Mouse (Mus musculus) cerebellum, postnatal 4 days (tissue): ENCODE data around the gene Ahcyl1.
"Not testable (repeated sequence)": the region's sequence is repeated elsewhere in the genome, so short reads cannot be mapped to it uniquely, and the experiment has no call there.

Source experiments
- DNase-seq, 2 experiments: peaks; one replicate each; pipeline ENCODE4 v3.0.0; 2022; ENCODE audit warnings: low spot score in 2 of 2, mixed read lengths in 1 of 2

Ahcyl1 gene

DNA sequence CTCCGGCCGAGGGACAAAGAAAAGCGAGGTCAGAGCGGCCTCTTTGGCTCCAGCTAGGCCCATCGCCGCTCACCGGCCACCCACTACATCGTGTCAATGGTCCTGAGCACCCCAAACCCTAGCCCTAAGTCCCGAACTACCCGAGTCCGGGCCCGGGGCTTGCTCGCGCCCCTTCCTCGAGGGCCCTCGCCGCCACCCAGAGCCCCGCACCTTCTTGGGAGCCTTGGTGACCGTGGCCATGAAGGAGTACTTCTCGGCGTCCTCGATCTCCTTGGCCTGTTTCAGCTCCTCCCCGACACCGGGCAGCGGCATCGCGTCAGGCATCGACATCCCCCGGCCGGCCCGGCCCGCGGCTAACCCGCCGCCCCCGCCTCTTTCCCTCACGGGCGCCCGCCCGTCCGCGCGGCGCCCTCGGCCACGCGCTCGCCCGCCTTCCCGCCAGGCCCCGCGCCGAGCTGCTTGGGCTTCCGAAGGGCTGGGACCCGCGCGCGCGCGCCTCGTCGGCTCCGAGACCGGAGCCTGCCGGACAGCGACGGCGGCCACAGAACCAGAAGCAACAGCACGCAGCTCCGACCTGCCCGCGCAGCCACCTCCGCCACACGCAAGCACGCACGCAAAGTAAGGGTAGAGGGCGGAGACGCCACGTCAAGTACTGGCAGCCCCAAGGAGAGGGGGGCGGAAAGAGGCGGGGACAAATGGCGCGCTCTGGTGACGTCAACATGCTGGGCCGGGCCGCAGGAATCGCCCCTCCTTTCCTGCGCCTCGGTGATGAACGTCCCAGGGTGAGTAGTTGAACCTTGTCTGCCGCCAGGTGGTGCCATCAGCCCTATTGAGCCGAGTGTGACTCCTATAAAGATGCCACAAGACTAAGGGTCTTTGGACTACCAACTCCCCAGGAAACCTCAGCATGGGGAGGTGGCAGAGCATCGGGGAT, at the start of gene Ahcyl1:
TSS of gene Ahcyl1 (minus strand) at position 613 of the 934 bp plus-strand sequence.
- peak; percentile 98 for DNase-seq

DNA sequence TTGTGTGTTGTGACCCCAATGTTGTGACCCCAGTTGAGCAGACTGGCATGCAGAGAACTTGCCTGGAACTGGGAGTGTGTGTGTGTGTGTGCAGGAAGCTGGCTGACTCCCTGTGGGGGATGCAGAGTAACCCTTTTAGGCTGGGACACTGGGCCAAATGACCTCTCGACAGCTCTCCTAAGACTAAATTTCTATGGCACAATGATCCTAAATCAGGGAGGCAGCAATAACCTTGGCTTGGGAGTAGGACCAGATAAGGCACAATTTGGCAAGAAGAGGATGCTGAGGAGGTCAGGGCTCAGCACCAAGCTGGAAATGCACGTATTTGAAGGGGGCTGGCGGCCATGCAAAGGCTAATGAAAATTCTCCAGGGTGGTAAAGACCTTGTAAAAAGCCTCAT, 49.7 kb upstream of the Ahcyl1 start:
- no peak for DNase-seq

- no peak for DNase-seq
Observed at GRCm38 (mm10) chr3:107743650-107744049, 47.3 kb upstream of the Ahcyl1 start.

DNA sequence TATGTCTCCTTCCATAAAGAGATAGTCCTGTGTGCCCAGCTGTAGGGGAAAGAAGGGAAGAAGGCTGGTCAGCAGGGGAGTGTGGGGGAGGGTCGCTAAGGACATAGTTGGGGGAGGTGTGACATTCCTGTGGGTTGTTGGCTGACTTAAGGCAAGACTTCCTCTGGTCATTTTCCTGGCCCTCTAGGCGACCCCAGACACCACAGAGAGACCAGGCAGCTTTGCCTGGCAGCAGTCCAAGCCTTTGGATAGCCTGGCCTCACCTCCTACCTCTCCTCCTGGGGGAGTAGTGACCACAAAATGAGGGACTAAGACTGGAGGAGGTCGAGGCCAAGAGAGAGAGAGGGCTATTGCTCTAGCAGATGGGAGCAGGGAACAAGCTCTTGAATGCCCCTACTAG, 46.7 kb upstream of the Ahcyl1 start:
- no peak for DNase-seq

DNA sequence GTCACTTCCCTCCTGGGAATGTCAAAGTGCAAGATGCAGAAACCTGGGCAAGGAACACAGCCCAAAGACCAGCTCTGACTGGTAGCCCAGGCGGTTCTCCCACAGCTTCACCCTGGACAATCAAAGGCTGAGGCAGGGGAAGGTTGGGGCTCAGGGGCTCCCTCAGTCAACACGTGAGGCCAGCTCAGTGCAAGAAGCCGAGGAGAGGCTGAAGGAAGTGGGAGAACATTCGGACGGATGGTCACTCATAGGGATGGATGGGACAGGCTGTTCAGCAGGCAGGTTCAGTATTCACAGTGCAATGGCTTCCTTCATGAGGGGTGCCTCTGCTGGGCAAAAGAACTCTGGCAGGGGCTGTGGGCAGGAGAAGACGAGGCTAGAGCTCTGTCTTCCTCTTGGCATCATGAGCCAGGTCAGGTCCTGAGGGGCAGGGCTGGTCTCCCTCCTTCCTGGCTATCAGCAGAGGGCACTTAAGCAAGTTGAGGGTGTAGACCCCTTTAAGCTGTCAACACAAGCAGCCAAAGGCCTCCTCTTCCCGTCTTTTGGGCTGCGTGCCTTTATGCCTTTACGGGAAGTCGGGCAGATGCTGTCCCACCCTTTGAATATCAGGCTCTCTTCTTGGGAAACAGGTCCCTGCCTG, 45.8 kb upstream of the Ahcyl1 start:
- DNase-seq: no peak

- no peak for DNase-seq
Observed at GRCm38 (mm10) chr3:107741387-107741786, 45.0 kb upstream of the Ahcyl1 start.

DNA sequence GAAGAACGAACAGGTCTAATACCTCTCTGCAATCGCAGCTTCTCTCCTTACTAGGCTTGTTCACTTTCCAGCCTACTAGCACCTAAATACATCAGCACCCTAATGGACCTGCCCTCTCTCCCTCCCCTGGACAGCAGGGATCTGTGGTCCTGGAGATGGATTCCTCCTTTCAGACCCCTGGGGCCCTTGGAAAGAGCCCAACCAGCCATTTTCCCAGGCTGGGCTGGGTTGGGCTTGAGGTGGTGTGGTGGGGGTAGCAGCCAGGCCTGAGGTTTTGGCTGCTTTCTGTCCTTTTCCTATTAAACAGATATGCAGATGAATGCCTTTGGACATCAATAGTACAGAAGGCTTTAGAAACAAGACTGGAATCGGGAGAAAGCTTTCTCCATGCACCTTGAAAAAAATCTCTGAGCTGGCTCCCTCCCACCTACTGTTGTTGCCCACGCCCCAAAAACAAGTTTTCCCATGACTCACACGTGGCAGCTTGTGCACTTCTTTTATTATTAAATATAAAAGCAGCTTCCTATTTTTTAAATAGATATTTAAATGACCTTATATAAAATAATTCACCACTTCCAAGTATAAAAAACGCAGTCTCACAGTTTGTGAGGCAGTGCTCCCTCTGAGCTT, 44.3 kb upstream of the Ahcyl1 start:
- peak; percentile 50 to 76 for DNase-seq

GRCm38 (mm10) chr3:107739966-107740365, 43.6 kb upstream of the Ahcyl1 start:
- DNase-seq: no peak

DNA sequence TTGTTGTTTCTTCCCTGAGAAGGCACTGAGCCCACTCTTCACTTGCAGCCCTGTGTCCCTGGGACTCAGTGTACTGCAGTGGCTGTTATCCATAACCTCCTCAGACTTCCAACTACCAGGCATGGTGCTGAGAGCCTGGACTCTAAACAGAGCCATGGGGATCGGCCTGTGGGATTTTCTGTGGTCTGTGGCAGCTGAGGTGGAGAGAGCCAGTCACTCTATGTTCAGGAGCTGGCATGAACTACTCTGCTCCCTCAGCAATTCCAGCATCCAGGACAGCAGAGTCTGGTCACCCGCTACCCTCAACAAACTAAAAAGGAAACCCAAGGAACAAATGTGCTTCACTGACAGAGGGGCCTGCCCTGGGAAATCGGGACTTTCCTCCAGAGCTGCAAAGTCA, 43.1 kb upstream of the Ahcyl1 start:
- no peak for DNase-seq

DNA sequence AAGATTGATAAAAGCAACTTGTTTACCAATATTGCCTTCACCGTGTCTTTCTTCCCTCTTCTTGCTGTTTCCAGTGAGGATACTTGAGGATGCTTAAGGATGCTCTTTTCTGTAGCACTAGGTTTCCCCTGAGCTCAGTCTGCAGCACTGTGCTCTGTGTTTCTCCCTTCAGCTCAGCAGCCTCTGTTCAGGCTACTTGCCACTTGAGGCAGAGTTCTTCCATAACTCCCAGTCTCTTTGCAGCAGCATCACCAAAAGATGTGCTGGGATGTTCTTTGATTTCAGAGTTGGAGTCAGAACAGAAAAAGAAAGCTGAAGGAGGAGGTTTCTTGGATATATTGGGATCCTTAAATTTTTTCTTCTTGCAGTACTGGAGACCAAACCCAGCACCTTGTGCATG, 42.3 kb upstream of the Ahcyl1 start:
- DNase-seq: no peak

- DNase-seq: no peak
Observed at GRCm38 (mm10) chr3:107737609-107738190, 41.3 kb upstream of the Ahcyl1 start.

DNA sequence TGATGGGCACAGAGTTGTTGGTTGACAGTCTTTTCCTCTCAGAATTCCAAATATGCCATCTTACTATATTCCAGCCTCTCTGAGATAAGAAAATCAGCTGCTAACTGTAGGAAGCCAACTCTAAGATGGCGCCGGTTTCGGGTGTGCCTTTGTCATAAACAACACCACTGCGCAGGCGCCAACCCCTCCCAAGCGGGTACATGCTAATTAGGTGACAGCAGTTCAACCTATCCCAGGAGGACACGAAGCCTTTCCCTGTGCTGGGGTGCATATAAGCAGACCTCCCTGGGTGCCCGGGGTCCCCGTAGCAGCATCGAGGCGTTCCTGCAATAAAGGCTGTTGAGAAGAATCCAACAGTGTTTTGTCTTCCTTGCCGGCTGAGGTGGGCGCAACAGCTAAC, 39.3 kb upstream of the Ahcyl1 start:
- not testable (repeated sequence) for DNase-seq

DNA sequence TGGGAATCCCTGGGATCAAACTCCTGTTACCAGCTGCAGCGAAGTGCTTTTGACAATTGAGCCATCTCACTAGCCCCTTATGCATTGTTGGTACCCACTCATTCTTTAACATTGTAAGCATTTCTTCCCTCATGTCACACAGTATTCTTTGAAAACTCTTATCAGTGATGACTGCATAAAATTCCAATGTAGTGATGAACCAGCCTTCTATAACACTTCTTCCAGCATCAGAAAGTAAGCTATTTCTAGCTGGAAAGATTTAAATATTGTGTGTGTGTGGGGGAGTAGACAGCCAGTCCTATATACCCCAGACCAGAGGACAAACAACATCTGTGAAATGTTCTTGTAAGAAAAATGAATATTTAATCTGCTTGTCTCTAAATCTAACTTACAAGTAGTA, 37.0 kb upstream of the Ahcyl1 start:
- no peak for DNase-seq

GRCm38 (mm10) chr3:107730236-107730635, 33.9 kb upstream of the Ahcyl1 start:
- no peak for DNase-seq

DNA sequence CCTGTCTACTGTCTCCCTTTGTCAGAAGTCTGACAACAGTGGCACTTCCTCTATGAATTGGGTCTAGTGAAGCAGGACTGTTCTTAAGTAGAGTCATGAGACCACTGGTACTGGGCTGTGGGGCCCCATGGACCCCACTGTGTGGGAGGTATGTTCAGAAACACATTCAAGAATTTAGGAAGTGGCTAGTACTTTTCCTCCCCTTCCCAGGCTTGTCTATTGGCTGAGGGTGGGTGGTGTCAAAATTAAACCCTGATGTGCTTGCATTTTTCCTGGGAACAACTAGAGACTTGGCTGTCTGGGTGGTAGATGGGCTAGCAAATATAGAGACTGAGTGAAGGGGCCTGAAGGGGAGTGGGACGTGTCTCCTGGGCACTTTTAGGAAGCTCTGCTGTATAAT, 32.1 kb upstream of the Ahcyl1 start:
- DNase-seq: no peak

- DNase-seq: no peak
Observed at GRCm38 (mm10) chr3:107715971-107716370, 19.6 kb upstream of the Ahcyl1 start.

GRCm38 (mm10) chr3:107714276-107714933, 18.0 kb upstream of the Ahcyl1 start:
- DNase-seq: no peak

GRCm38 (mm10) chr3:107712081-107712480, 15.7 kb upstream of the Ahcyl1 start:
- DNase-seq: no peak

DNA sequence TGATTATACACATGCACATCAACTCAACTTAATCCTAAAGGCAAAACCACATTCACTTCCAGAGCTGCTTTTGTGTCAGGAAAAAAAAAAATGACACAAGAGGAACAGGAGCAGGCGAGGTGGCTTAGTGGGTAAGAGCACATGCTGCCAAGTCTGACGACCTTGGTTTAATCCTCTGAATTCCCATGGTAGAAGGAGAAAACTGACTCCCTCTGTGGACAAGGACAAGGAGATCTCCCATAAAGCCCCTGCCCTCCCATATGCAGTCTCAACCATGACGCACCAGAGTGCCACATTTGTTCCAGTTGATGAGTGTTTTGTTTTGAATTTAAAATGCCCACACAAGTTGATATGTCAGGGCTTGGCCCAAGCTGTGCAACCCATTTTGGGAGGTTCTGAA, 12.8 kb upstream of the Ahcyl1 start:
- no peak for DNase-seq

- no peak for DNase-seq
Observed at GRCm38 (mm10) chr3:107707239-107707638, 10.9 kb upstream of the Ahcyl1 start.

DNA sequence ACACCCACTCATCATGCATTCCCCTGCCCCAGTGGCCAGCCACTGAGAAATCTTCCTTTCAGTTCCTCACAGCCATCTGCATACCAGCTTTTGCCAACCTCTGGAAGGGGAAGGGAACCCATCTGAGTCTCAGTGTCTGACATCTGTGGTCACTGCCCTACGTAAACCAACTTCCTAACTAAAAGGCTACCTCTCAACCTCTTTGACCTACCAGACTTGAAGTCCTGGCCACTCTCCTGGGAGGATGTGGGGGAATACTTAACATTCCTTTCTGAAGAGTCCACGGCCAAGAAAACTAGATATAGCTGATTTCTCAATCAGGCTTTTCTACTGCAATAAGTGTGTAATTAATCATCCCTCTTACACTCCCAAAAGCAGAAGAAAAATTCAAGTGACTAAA, 9.8 kb upstream of the Ahcyl1 start:
- no peak for DNase-seq

GRCm38 (mm10) chr3:107704371-107704705, 8.0 kb upstream of the Ahcyl1 start:
- DNase-seq: no peak
